Mouse (Mus musculus) skeletal muscle tissue, postnatal 0 days (tissue): Measurements from ENCODE around the gene Sun2. TPM values are rescaled to one million over a fixed set of nuclear protein-coding genes. Genes with fewer than 3 reads are reported as not detected.

ENCODE experiments used
- polyA plus RNA-seq: library from polyadenylated mRNA; unstranded; fragments of >200 nt; fragmentation: Nextera tagmentation; extraction: Ambion mirVana; gene quantifications from 2 replicates; pipeline ENCODE4 v1.2.1, GENCODE M21; 2015

Sun2 gene
- polyA plus RNA-seq: 4.6 and 5.8 TPM in 2 replicates

GRCm38 (mm10) chr15:79741921-79742705 is at the start of gene Sun2:
Sun2 (minus strand) TSS chr15:79742536.

GRCm38 (mm10) chr15:79777749-79778148 is 35.4 kb upstream of the Sun2 start, which contains the start of gene Dnal4:
Dnal4 (minus strand) TSS chr15:79777849.

GRCm38 (mm10) chr15:79690426-79691022 is 51.8 kb downstream of the Sun2 start, which contains the start of gene Gtpbp1:
Gtpbp1 (plus strand) TSS chr15:79690845.

GRCm38 (mm10) chr15:79687646-79688267 is 54.6 kb downstream of the Sun2 start, which contains the start of gene Josd1:
Josd1 (minus strand) TSS chr15:79687919.

Other genes starting within 250 kb of the Sun2 start
- gene Kcnj4, start 237.3 kb downstream of the Sun2 start, polyA plus RNA-seq: not detected in 2 replicates
- gene Kdelr3, start 226.1 kb downstream of the Sun2 start, polyA plus RNA-seq: 53.3 and 84.0 TPM in 2 replicates
- gene Ddx17, start 195.8 kb downstream of the Sun2 start, polyA plus RNA-seq: 15.3 and 15.8 TPM in 2 replicates
- gene Dmc1, start 137.4 kb downstream of the Sun2 start, polyA plus RNA-seq: 0.76 and 0.85 TPM in 2 replicates
- 0.19 and 0.40 TPM in 2 replicates for gene Fam227a, start 83.6 kb downstream of the Sun2 start, polyA plus RNA-seq
- gene Cby1, start 83.3 kb downstream of the Sun2 start, polyA plus RNA-seq: 26.4 and 30.0 TPM in 2 replicates
- 186 and 205 TPM in 2 replicates for gene Tomm22, start 71.7 kb downstream of the Sun2 start, polyA plus RNA-seq
- 11.3 TPM in 2 replicates for gene Josd1, start 54.6 kb downstream of the Sun2 start, polyA plus RNA-seq
- gene Gtpbp1, start 51.7 kb downstream of the Sun2 start, polyA plus RNA-seq: 8.6 and 10.5 TPM in 2 replicates
- 27.7 and 28.2 TPM in 2 replicates for gene Dnal4, start 35.3 kb upstream of the Sun2 start, polyA plus RNA-seq
- gene Nptxr, start 62.2 kb upstream of the Sun2 start, polyA plus RNA-seq: 1.4 and 1.8 TPM in 2 replicates
- 0.11 TPM in 1 of 2 replicates, not detected in the other for gene Npcd, start 91.7 kb upstream of the Sun2 start, polyA plus RNA-seq
- gene Cbx6, start 92.2 kb upstream of the Sun2 start, polyA plus RNA-seq: 22.0 and 22.9 TPM in 2 replicates
- gene Apobec3, start 149.1 kb upstream of the Sun2 start, polyA plus RNA-seq: 7.5 and 8.2 TPM in 2 replicates
- gene Cbx7, start 228.6 kb upstream of the Sun2 start, polyA plus RNA-seq: 0.60 and 0.94 TPM in 2 replicates